Mouse (Mus musculus): Measurements from ENCODE around the gene Retnla. TPM values are rescaled to one million over a fixed set of nuclear protein-coding genes. Genes with fewer than 3 reads are reported as not detected.

Gene Retnla
- total RNA-seq, 1 experiment from 2014 or later = not detected

- ATAC-seq (replicated peaks; ENCODE audit: low read depth, poor library complexity, severe bottlenecking) = no peak
Observed at GRCm38 (mm10) chr16:48890733-48891132, 48.4 kb downstream of the Retnla start.

Other genes with a start within 250 kb of the Retnla start
- 0.18 and 7.4 TPM in 2 replicates for gene Trat1, start 70.5 kb upstream of the Retnla start, total RNA-seq (2017)
- gene Retnlb, start 25.7 kb upstream of the Retnla start, total RNA-seq (2017) = not detected in 2 replicates
- gene Retnlg, start 30.1 kb downstream of the Retnla start, total RNA-seq (2017) = 5.0 and 8.2 TPM in 2 replicates
- gene Dzip3, start 151.6 kb downstream of the Retnla start, total RNA-seq (2017) = 37.0 and 39.6 TPM in 2 replicates
- gene Cip2a, start 151.6 kb downstream of the Retnla start, total RNA-seq (2017) = 117 and 145 TPM in 2 replicates
- not detected in 2 replicates for gene Myh15, start 214.9 kb downstream of the Retnla start, total RNA-seq (2017)